Mouse (Mus musculus) liver, embryonic 16.5 days (tissue): ENCODE data around the gene Stxbp1. TPM values are rescaled to one million over a fixed set of nuclear protein-coding genes. Genes with fewer than 3 reads are reported as not detected.

Experiments
- ATAC-seq: fragments of 200-750 bp; cut with Nextera tagmentation; 2 replicates; pipeline ENCODE4 v1.8.0; 2017; ENCODE audit warnings: low read depth, mild to moderate bottlenecking, moderate number of reproducible peaks, moderate library complexity
- H3K27ac ChIP-seq: fragments of 300-500 bp; sonication (generic); 2 replicates; pipeline ENCODE4 v1.5.1; 2014; ENCODE audit warnings: mild to moderate bottlenecking, low read length
- H3K27me3 ChIP-seq: fragments of 300-500 bp; sonication (generic); 2 replicates; pipeline ENCODE4 v1.6.1; 2014; ENCODE audit warnings: low read depth, low read length, mixed read lengths; ENCODE audit not compliant: control insufficient read depth, insufficient read depth
- H3K36me3 ChIP-seq: fragments of 300-500 bp; sonication (generic); 2 replicates; pipeline ENCODE4 v1.6.1; 2014; ENCODE audit warnings: mild to moderate bottlenecking; ENCODE audit not compliant: control insufficient read depth, insufficient read depth
- H3K4me1 ChIP-seq: fragments of 300-500 bp; sonication (generic); 2 replicates; pipeline ENCODE4 v1.6.1; 2014; ENCODE audit warnings: low read depth, low read length, mixed read lengths; ENCODE audit not compliant: control insufficient read depth
- H3K4me2 ChIP-seq: fragments of 300-500 bp; sonication (generic); 2 replicates; pipeline ENCODE4 v1.6.1; 2014; ENCODE audit warnings: low read depth, low read length, mixed read lengths
- H3K4me3 ChIP-seq: fragments of 300-500 bp; sonication (generic); 2 replicates; pipeline ENCODE4 v1.5.1; 2014; ENCODE audit warnings: low read depth, mild to moderate bottlenecking, low read length
- H3K9ac ChIP-seq: fragments of 300-500 bp; sonication (generic); 2 replicates; pipeline ENCODE4 v1.6.1; 2014; ENCODE audit warnings: low read depth, low read length
- H3K9me3 ChIP-seq: fragments of 300-500 bp; sonication (generic); replicated peaks from 2 replicates; pipeline ENCODE4 v1.6.1; 2016; ENCODE audit warnings: low read length; ENCODE audit not compliant: control insufficient read depth
- WGBS: fragments of 180-500 bp; shearing (Covaris S2); extraction: QIAGEN DNeasy Blood & Tissue Kit; methylation state at CpG from one replicate; pipeline ENCODE4 v1.1.7; 2014; ENCODE audit not compliant: insufficient replicate concordance; 5-methylcytosine and 5-hydroxymethylcytosine counted together
- polyA plus RNA-seq: library from polyadenylated mRNA; unstranded; fragments of >200 nt; fragmentation: Nextera tagmentation; extraction: Ambion mirVana; gene quantifications from 2 replicates; pipeline ENCODE4 v1.2.1, GENCODE M21; 2015

The Stxbp1 gene
- polyA plus RNA-seq, 1 experiment from 2014 or later: 2.9 TPM

DNA sequence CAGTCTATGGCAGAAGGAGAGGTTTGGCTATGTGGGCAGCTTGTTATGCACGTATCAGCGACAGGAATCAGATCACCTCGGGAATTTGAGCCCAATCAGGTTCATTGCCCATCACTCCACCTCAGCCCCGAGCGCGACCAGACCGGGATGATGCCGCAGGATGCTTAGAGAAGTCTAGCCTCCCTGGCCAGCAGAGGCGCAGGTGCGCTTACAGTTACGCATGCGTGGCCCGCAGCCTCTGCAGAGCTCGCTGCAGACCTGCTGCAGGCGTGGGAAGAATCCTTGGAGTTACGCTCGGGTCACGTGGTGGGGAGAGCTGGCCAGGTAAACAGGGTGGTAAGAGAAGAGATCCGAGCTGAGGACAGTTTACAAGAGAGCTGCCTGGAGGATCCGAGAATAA, 5.1 kb upstream of the Stxbp1 start:
- no peak overlapping the region for H3K4me3 ChIP-seq
- H3K4me1 ChIP-seq: peaks cover 4% of the 10 kb centered on the region
- H3K27ac ChIP-seq: no peak overlapping the region
- no peak overlapping the region for H3K9ac ChIP-seq
- WGBS: 6% methylated on average over 20 of the region's 20 CpGs
- no peaks in the 10 kb centered on the region for H3K9me3 ChIP-seq
- H3K36me3 ChIP-seq: no peaks in the 10 kb centered on the region
- H3K27me3 ChIP-seq: peaks cover 13% of the 10 kb centered on the region
- no peak for ATAC-seq
- no peak overlapping the region for H3K4me2 ChIP-seq

DNA sequence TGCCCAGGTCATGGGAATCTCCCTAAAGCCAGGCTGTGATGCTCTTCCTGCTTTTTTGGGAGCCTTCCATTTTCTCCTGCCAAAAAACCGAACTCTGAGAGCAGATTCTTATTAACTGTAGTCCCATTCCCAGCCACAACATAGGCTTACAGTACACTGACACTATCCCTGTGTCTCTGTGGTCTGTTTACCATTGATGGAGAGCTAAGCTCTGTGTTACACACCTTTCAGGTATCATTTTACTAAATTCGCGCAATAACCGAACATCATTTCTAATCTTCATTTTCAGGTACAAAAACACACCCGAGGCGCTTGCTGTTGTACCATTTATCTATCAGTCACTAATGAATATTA, 400 bp upstream of the Stxbp1 start:
- peak overlapping the region; percentile 94 for H3K4me2 ChIP-seq
- H3K27ac ChIP-seq: no peak overlapping the region
- 45% methylated on average over 6 of the region's 6 CpGs for WGBS
- peak overlapping the region; percentile 51 for H3K9ac ChIP-seq
- H3K4me3 ChIP-seq: peak overlapping the region; percentile 73
- no peak for ATAC-seq
- peaks cover 11% of the 10 kb centered on the region for H3K27me3 ChIP-seq
- no peaks in the 10 kb centered on the region for H3K9me3 ChIP-seq
- H3K4me1 ChIP-seq: peaks cover 14% of the 10 kb centered on the region
- no peaks in the 10 kb centered on the region for H3K36me3 ChIP-seq

DNA sequence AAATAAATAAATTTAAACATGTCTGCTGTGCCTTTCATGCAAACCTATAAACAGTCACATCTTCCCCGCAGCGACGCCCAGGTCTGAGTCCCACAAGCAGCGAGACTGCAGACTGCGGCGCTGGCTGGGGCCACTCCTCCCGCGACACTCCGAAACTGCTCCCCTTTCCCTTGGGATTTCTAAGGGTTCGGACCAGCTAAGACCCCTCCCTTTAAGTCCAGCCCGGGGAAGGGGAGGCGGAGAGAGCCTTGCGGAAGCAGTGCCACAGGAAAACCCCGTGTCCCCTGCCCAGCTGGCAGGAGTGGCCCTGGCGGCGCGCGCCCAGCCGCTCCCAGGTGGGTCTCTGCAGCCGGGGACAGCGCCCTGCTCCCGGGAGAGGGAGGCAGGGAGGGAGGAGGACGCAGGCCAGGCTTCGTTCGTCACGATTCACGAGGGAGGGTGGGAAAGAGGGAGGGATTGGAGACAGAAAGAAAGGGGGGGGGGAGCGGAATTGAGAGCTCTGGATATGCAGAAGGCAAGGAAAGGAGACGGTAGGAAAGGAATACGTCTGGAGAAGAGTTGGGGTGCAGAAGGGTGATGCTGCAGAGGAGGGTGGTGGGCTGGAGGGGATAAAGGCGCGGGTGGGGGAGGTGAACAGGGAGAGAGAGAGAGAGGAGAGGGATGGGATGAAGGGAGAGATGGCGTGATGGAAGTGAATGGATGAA, 792 bp downstream of the Stxbp1 start:
- H3K4me2 ChIP-seq: peak overlapping the region; percentile 94
- ATAC-seq: no peak

DNA sequence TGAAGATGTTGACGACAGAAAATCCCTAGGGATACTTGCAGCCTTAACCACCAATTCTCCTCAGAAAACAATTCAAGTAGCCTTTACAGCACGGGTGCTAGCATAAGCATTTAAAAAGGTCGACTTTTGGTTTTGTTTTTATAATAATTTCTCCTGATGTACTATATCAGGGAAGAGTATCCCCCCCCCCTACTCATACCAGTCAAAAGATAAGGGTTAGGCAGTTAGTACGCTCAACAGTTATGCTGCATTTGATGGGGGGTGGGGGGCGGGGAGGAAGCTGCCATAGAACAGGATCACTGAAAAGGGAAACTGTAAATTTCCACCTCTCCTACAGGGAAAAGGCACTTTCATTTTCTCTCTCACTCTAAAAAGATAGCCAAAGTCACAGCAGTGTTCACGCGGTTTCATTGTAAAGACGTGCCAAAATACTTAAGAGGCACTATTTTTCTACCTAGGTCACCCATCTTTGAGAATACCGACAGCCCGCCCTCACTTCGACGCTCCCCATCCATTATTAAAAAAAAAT, 1.4 kb downstream of the Stxbp1 start:
- ATAC-seq: no peak
- Histone ChIP-seq H3K4me2 (peak overlapping the region; percentile 94), H3K4me1 (peaks cover 14% of the 10 kb centered on the region), H3K4me3 (peak overlapping the region; percentile 73), H3K36me3 (no peaks in the 10 kb centered on the region), H3K27ac (no peak overlapping the region), H3K9me3 (no peaks in the 10 kb centered on the region), H3K9ac (peak overlapping the region; percentile 64; the same call in 1 of the 2 replicates), H3K27me3 (no peaks in the 10 kb centered on the region)
- WGBS: 10% methylated on average over 12 of the region's 12 CpGs

More for the DNA sequence above, 792 bp downstream of the Stxbp1 start:
- Histone ChIP-seq H3K4me1 (peaks cover 14% of the 10 kb centered on the region), H3K36me3 (no peaks in the 10 kb centered on the region), H3K4me3 (peak overlapping the region; percentile 73), H3K27ac (no peak overlapping the region), H3K9ac (peak overlapping the region; percentile 64), H3K27me3 (0 out of 2 replicates have a peak, but pooled peaks cover under 1% of the 10 kb centered on the region), H3K9me3 (no peaks in the 10 kb centered on the region)
- under 1% methylated on average over 32 of the region's 33 CpGs for WGBS

DNA sequence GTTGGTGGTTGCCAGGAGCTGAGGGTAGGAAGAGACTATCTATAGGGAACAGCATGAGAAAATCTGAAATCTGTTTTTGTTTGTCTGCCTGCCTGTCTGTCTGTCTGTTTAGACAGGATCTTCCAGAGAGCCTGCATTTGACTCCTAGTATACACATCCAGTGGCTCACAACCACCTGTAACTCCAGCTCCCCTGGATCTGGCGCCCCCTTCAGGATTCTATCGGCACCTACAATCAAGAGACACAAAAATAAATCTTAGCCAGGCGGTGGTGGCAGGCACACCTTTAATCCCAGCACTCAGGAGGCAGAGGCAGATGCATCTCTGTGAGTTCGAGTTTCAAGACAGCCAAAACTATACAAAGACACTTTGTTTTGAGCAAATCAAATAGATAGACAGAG, 4.5 kb downstream of the Stxbp1 start:
- H3K9ac ChIP-seq: no peak overlapping the region
- no peak overlapping the region for H3K4me3 ChIP-seq
- H3K4me1 ChIP-seq: peaks cover 14% of the 10 kb centered on the region
- ATAC-seq: no peak
- no peak overlapping the region for H3K4me2 ChIP-seq
- no peak overlapping the region for H3K27ac ChIP-seq
- 19% methylated on average over 4 of the region's 4 CpGs for WGBS
- H3K9me3 ChIP-seq: no peaks in the 10 kb centered on the region
- no peaks in the 10 kb centered on the region for H3K27me3 ChIP-seq
- H3K36me3 ChIP-seq: no peaks in the 10 kb centered on the region

DNA sequence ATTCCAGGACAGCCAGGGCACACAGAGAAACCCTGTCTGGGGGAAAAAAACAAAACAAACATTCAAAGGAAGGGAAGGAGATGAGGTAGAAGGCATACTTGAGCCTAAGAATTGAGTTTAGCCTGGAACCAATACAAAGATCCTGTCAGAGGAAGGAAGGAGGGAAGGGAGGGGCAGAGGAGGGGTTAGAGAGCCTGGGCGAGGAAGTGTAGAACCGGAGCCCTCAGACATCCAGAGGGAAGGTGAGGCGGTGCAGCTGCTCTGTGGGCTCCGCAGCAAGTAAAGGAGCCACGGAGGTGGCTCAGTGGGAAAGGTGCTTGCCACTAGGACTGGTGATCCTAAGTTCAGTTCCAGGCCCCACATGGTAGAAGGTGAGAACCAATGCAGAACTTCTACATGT, 5.9 kb downstream of the Stxbp1 start:
- Histone ChIP-seq H3K27ac (no peak overlapping the region), H3K4me3 (no peak overlapping the region), H3K4me2 (no peak overlapping the region), H3K4me1 (peaks cover 4% of the 10 kb centered on the region), H3K9ac (no peak overlapping the region), H3K36me3 (no peaks in the 10 kb centered on the region), H3K9me3 (no peaks in the 10 kb centered on the region), H3K27me3 (no peaks in the 10 kb centered on the region)
- no peak for ATAC-seq
- WGBS: 37% methylated on average over 5 of the region's 5 CpGs

DNA sequence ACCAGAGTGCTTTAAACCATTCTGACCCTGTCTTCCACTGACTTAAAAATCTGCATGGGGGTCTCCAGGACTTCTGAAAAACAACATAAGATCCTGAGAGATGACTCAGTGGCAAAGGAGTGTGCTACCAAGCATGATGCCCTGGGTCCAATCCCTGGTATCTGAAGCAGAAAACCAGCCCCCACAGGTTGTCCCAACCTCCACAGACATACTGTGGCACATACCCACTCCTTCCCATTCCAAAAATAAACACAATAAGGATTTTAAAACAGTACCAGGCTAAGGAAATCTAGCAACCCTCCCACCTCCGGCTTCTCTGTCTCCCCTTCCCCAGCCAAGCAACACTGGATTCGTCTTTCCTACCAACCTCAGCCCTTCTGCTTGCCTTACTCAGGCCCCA, 7.8 kb downstream of the Stxbp1 start:
- H3K4me1 ChIP-seq: peaks cover 3% of the 10 kb centered on the region
- H3K4me2 ChIP-seq: no peak overlapping the region
- ATAC-seq: no peak
- H3K27ac ChIP-seq: no peak overlapping the region; the same call in 1 of the 2 replicates
- H3K9me3 ChIP-seq: no peaks in the 10 kb centered on the region
- no peaks in the 10 kb centered on the region for H3K36me3 ChIP-seq
- H3K9ac ChIP-seq: no peak overlapping the region
- H3K4me3 ChIP-seq: no peak overlapping the region
- H3K27me3 ChIP-seq: no peaks in the 10 kb centered on the region
- 48% methylated on average over 2 of the region's 2 CpGs for WGBS

DNA sequence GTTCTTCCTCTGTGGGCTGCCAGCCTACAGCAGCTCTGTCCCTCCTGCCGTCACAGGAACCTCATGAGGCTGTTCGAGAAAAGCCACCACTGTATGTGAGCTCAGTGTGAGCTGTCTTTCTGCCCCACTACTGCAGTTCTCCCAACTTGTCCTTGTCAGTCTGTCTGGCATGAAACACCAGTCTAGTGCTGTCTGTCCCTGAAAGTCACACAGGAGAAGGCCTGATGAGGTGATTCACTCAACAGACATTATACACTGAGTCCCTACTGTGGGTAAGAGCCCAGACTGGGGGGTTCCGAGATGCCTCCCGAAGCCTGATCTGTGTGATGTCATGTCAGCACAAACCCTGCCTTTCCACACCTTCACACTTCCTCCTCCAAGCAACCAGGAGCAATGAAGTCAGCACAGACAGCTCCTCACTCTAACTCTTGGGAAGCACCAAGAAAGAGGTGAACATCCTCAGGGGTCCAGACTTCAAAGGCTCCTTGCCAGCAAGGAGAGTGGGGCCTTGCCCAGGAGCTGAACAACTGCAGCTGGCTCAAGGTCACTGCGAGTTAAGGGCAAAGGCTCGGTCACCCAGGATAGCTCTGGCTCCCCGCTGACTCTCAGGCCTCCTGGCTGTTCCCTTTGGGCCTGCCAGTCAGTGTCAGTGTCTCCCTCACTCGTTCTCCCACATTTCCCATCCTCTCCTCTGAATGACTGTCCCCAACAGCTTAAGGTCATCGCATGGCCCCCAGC, 8.7 kb downstream of the Stxbp1 start:
- ATAC-seq: no peak
- Histone ChIP-seq H3K4me1 (peaks cover 3% of the 10 kb centered on the region), H3K27ac (no peak overlapping the region), H3K4me2 (no peak overlapping the region), H3K27me3 (no peaks in the 10 kb centered on the region), H3K4me3 (no peak overlapping the region), H3K9ac (no peak overlapping the region), H3K9me3 (no peaks in the 10 kb centered on the region), H3K36me3 (no peaks in the 10 kb centered on the region)
- 60% methylated on average over 9 of the region's 9 CpGs for WGBS

DNA sequence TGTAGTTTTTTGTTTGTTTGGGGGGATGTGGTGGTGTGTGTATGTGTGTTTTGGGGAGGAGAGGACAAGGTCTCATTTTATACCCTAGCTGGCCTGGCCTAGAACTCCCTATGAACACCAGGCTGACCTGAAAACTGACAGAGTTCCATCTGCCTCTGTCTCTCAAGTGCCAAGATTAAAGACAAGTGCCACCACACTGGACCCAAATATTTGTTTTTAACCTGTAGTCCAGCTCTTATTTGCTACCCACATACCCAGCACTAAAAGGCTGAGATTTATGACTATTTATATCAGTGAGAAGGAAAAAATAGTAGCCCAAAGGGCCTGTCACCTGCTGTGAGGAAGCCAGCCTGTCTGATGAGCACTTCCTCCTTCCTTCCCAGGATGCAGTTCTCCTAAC, 11.5 kb downstream of the Stxbp1 start:
- H3K4me2 ChIP-seq: no peak overlapping the region
- no peak overlapping the region for H3K9ac ChIP-seq
- H3K27ac ChIP-seq: no peak overlapping the region
- ATAC-seq: no peak
- H3K9me3 ChIP-seq: no peaks in the 10 kb centered on the region
- H3K4me1 ChIP-seq: peaks cover 3% of the 10 kb centered on the region
- H3K4me3 ChIP-seq: no peak overlapping the region
- no peaks in the 10 kb centered on the region for H3K27me3 ChIP-seq
- no peaks in the 10 kb centered on the region for H3K36me3 ChIP-seq
